Comparison of ENCODE assay signal across 8 mouse cellular contexts in genomic region chr2:126006088-126006487, GRCm38 (mm10). TPM values are rescaled to one million over a fixed set of nuclear protein-coding genes. Genes with fewer than 3 reads are reported as not detected.
DNase-seq lines count a peak whose midpoint lies in the region; ATAC-seq and TF ChIP-seq lines count a peak whose summit lies in the region.

No protein-coding gene starts in this region.

- 41% methylated on average over 3 of the region's 3 CpGs for WGBS in liver, embryonic 12.5 days (ENCODE audit: insufficient replicate concordance)
- 44% methylated on average over 3 of the region's 3 CpGs for WGBS in neural tube, embryonic 12.5 days

- no peaks in the 10 kb centered on the region for H3K27me3 ChIP-seq in liver, embryonic 12.5 days (replicated peaks)
- no peaks in the 10 kb centered on the region for H3K27me3 ChIP-seq in neural tube, embryonic 12.5 days (replicated peaks)

- TF ChIP-seq POLR2A in cortical plate, adult 2 months (IDR thresholded peaks at IDR 0.05; ENCODE audit: extremely low read depth, insufficient read depth, low read length): no peak

- peak; percentile 61 for DNase-seq in urinary bladder, postnatal 25 days (ENCODE audit: low spot score)
- no peak for DNase-seq in urinary bladder, postnatal 10 days (ENCODE audit: low spot score)
- DNase-seq in kidney, postnatal 14 days: peak; percentile 62
- peak; percentile 41 for DNase-seq in thymus, postnatal 0 days (ENCODE audit: low spot score)

- ATAC-seq in granulocyte monocyte progenitor cell, adult 5-6 weeks (replicated peaks; ENCODE audit: poor library complexity, severe bottlenecking): peak; percentile 50
- ATAC-seq in liver, embryonic 12.5 days: peak; percentile 21; the same call in 1 of the 2 replicates
- ATAC-seq in neural tube, embryonic 12.5 days (ENCODE audit: low FRiP score, low read depth): peak; percentile 56; the same call in 1 of the 2 replicates

- no peaks in the 10 kb centered on the region for H3K4me1 ChIP-seq in cortical plate, adult 2 months (ENCODE audit: control insufficient read depth, insufficient read depth, low read length)
- no peaks in the 10 kb centered on the region for H3K4me1 ChIP-seq in liver, embryonic 12.5 days
- H3K4me1 ChIP-seq in neural tube, embryonic 12.5 days: no peaks in the 10 kb centered on the region

- no peak overlapping the region for H3K27ac ChIP-seq in cortical plate, adult 2 months (ENCODE audit: insufficient read depth, low read length)
- H3K27ac ChIP-seq in liver, embryonic 12.5 days: no peak overlapping the region
- H3K27ac ChIP-seq in neural tube, embryonic 12.5 days: no peak overlapping the region

- TF ChIP-seq CTCF in cortical plate, adult 2 months (IDR thresholded peaks at IDR 0.05; ENCODE audit: extremely low read depth, insufficient read depth, low read length): peak; percentile 59

- H3K36me3 ChIP-seq in liver, embryonic 12.5 days: no peaks in the 10 kb centered on the region
- H3K36me3 ChIP-seq in neural tube, embryonic 12.5 days: no peaks in the 10 kb centered on the region

- H3K4me2 ChIP-seq in liver, embryonic 12.5 days: no peak overlapping the region
- no peak overlapping the region for H3K4me2 ChIP-seq in neural tube, embryonic 12.5 days (replicated peaks)

- H3K4me3 ChIP-seq in cortical plate, adult 2 months (ENCODE audit: insufficient read depth, low read length): no peak overlapping the region
- H3K4me3 ChIP-seq in liver, embryonic 12.5 days: no peak overlapping the region
- H3K4me3 ChIP-seq in neural tube, embryonic 12.5 days: no peak overlapping the region

- H3K9ac ChIP-seq in liver, embryonic 12.5 days: no peak overlapping the region
- no peak overlapping the region for H3K9ac ChIP-seq in neural tube, embryonic 12.5 days

- H3K9me3 ChIP-seq in liver, embryonic 12.5 days (replicated peaks): no peaks in the 10 kb centered on the region
- no peaks in the 10 kb centered on the region for H3K9me3 ChIP-seq in neural tube, embryonic 12.5 days

RNA-seq across cellular contexts. Expression of gene Fgf7, which starts 28.4 kb away (rescaled TPM):
- polyA plus RNA-seq in cortical plate, adult 2 months (2012; rRNA removed): 1.0 and 1.2 TPM in 2 replicates
- total RNA-seq in granulocyte monocyte progenitor cell, adult 5-6 weeks (2014; fragmentation: Nextera tagmentation): not detected in 2 replicates
- total RNA-seq in granulocyte monocyte progenitor cell, adult 5-6 weeks (2017): not detected in 2 replicates
- not detected in 2 replicates for polyA plus RNA-seq in liver, embryonic 12.5 days (2016; fragmentation: Nextera tagmentation; extraction: Ambion mirVana)
- polyA plus RNA-seq in neural tube, embryonic 12.5 days (2016; fragmentation: Nextera tagmentation; extraction: Ambion mirVana): 0.93 and 1.2 TPM in 2 replicates
- polyA plus RNA-seq in thymus, postnatal 0 days (2015; fragmentation: Nextera tagmentation; extraction: Ambion mirVana): 0.49 and 0.79 TPM in 2 replicates
